ENCODE assay signal across 9 mouse cellular contexts in the genomic region with DNA sequence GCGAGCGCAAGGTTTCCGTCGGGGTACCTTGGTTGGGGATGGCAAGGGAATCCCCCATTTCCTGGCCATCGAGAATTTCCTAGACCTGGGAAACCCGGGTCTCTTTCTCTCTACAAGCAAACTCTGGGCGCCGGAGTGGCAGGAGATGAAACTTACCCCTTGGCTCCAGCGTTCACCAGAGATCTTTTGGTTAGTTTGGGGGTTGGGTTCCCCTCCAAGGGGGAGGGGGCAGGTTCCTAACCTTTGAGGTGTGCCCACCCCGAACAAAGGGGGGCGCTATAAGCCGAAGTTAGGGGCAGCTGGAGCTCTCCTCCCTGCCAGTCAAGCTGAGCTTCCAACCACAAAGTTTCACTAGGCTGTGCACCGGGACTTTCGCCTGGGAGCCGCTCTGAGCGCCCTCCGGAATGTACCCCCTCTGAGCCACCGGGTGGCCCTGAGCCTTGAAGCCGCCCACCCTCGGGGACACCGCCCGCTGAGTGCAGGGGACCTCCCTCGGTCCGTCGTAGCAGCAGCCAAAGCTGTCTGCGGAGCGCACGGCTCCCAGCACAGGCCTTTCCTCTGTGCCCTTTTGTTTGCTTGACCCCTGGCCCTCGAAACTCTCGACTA. TPM values are rescaled to one million over a fixed set of nuclear protein-coding genes. Genes with fewer than 3 reads are reported as not detected.
DNase-seq lines count a peak whose midpoint lies in the region; ATAC-seq lines count a peak whose summit lies in the region.
"Had no signal": no experiment of that assay in that cellular context is flagged by ENCODE, and none has a peak within 500 bp of the region (broad histone marks: within the 10 kb centered on the region; RNA-seq: fewer than 3 reads in every experiment).

No protein-coding gene starts in this region.

- H3K27ac ChIP-seq in kidney, embryonic 14.5 days (ENCODE audit: low read depth, low read length) = no peak overlapping the region
- H3K27ac ChIP-seq in embryonic facial prominence, embryonic 12.5 days = no peak overlapping the region

- H3K27me3 ChIP-seq in kidney, embryonic 14.5 days (ENCODE audit: control insufficient read depth, insufficient read depth, low read length) = peaks cover 74% of the 10 kb centered on the region
- peaks cover 63% of the 10 kb centered on the region for H3K27me3 ChIP-seq in embryonic facial prominence, embryonic 12.5 days

- H3K9me3 ChIP-seq in kidney, embryonic 14.5 days (ENCODE audit: control insufficient read depth, low read length) = no peaks in the 10 kb centered on the region
- no peaks in the 10 kb centered on the region for H3K9me3 ChIP-seq in embryonic facial prominence, embryonic 12.5 days
- H3K9me3 ChIP-seq: G1E had no signal

- H3K9ac ChIP-seq in kidney, embryonic 14.5 days (ENCODE audit: low read depth, low read length) = no peak overlapping the region
- H3K9ac ChIP-seq in embryonic facial prominence, embryonic 12.5 days = no peak overlapping the region

- no peak for ATAC-seq in kidney, embryonic 14.5 days (ENCODE audit: low FRiP score, low TSS enrichment)
- ATAC-seq in embryonic facial prominence, embryonic 12.5 days (ENCODE audit: insufficient number of reproducible peaks, insufficient read depth, low FRiP score, low TSS enrichment) = no peak

- H3K4me2 ChIP-seq in kidney, embryonic 14.5 days (replicated peaks; ENCODE audit: low read depth, low read length) = peak overlapping the region; percentile 100
- H3K4me2 ChIP-seq in embryonic facial prominence, embryonic 12.5 days (replicated peaks) = peak overlapping the region; percentile 99

- H3K4me3 ChIP-seq in kidney, embryonic 14.5 days (ENCODE audit: low read length) = peak overlapping the region; percentile 59
- H3K4me3 ChIP-seq in embryonic facial prominence, embryonic 12.5 days = peak overlapping the region; percentile 64

- WGBS in kidney, embryonic 14.5 days = under 1% methylated on average over 30 of the region's 30 CpGs
- WGBS in embryonic facial prominence, embryonic 12.5 days = under 1% methylated on average over 30 of the region's 30 CpGs

- peaks cover 17% of the 10 kb centered on the region; the same call in 1 of the 2 replicates for H3K4me1 ChIP-seq in kidney, embryonic 14.5 days (ENCODE audit: control insufficient read depth, insufficient read depth, low read length)
- H3K4me1 ChIP-seq in embryonic facial prominence, embryonic 12.5 days = peaks cover 43% of the 10 kb centered on the region

- no peaks in the 10 kb centered on the region for H3K36me3 ChIP-seq in kidney, embryonic 14.5 days (ENCODE audit: control insufficient read depth, insufficient read depth, low read length)
- no peaks in the 10 kb centered on the region for H3K36me3 ChIP-seq in embryonic facial prominence, embryonic 12.5 days
- H3K36me3 ChIP-seq: G1E had no signal

- no peak for DNase-seq in kidney, adult 8-10 months
- peak; percentile 45 to 61 for DNase-seq in adrenal gland, adult 18-20 months (ENCODE audit: low spot score in 2 of 2)
- DNase-seq in heart, postnatal 4 days = peak; percentile 58
- peak; percentile 11 for DNase-seq in liver
- peak; percentile 37 to 48 for DNase-seq in natural killer cell, adult 2 months (ENCODE audit: low spot score in 2 of 2)
- peak; percentile 50 for DNase-seq in thymus, postnatal 14 days

RNA-seq across cellular contexts. Expression of a gene that starts 2.9 kb away (rescaled TPM):
- 0.04 and 0.08 TPM in 2 replicates for polyA plus RNA-seq in kidney, embryonic 14.5 days (2014; fragmentation: Nextera tagmentation; extraction: Ambion mirVana)
- total RNA-seq in adrenal gland, adult 18-20 months (2021) = 100 to 1,000 TPM in 1 of 2 experiments, 10 to 100 TPM in 1; 77.9 to 107 TPM
- 0.43 and 0.56 TPM in 2 replicates for polyA plus RNA-seq in embryonic facial prominence, embryonic 12.5 days (2016; fragmentation: Nextera tagmentation; extraction: Ambion mirVana)
- 1 to 10 TPM; 9.0 TPM for total RNA-seq in heart, postnatal 4 days (2021)

Comparison
In these comparisons a context has a peak if more than half of its experiments do, and no peak if none do; other contexts are left out.
1. DNase-seq: peak in adrenal gland, adult 18-20 months (2 of 2), heart, postnatal 4 days (single experiment), liver (single experiment), natural killer cell, adult 2 months (2 of 2) and thymus, postnatal 14 days (single experiment); none in kidney, adult 8-10 months (0 of 2).
2. RNA of a gene that starts 2.9 kb away (total RNA-seq): 77.9 to 107 TPM in adrenal gland, adult 18-20 months; 9.0 TPM in heart, postnatal 4 days; every median in the first group is over 4 times any median in the second.